Mouse (Mus musculus): ENCODE data around the gene Mpped2.

Mpped2 gene

GRCm38 (mm10) chr2:106798824-106799223 lies 105.8 kb downstream of the Mpped2 start:
- no peak for DNase-seq (ENCODE audit: low spot score)

DNA sequence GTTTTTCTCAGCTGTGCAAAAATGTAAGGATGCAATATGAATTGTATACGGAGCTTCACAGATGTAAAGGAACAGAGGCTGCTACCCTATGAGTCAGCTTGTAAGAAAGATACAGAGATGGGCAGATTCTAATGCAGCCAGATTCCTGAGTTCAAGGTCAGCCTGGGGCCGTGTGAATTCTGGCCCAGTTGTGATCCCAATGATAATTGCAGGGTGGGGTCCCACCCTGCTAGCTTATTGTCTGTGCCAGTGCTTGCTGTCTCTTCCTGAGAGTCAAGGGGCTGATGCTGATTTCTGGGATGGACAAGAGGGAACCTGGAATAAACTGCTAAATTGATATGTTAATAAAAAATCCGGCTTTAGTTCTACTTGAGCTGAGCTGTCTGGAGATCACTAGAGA lies 122.8 kb downstream of the Mpped2 start:
- DNase-seq (ENCODE audit: low spot score), result no peak

GRCm38 (mm10) chr2:106821292-106821691 lies 128.2 kb downstream of the Mpped2 start:
- no peak for DNase-seq (ENCODE audit: low spot score)

DNA sequence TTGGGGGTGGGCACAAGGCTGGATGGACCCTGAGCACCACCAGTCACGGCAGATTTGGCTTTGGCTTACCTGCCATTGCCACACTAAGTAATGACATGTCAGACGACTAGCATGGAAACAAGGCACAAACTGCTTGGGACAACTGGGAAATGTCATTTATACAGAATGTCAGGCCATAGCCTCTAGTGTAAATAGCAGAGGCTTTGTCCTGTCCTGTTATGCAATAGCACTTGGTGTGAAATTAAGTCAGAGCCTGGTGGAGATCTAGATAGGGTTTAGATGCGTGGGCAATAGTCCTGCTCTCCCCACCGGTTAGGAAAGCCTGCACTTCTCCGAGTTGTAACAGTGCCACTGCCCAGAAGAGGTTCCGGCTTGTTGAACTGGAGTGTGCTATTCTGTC lies 128.8 kb downstream of the Mpped2 start:
- no peak for DNase-seq (ENCODE audit: low spot score)

- no peak for DNase-seq (ENCODE audit: low spot score)
These were observed 129.5 kb downstream of the Mpped2 start for GRCm38 (mm10) chr2:106822540-106822939.

- no peak for DNase-seq (ENCODE audit: low spot score)
These were observed 132.4 kb downstream of the Mpped2 start for GRCm38 (mm10) chr2:106825461-106825860.

DNA sequence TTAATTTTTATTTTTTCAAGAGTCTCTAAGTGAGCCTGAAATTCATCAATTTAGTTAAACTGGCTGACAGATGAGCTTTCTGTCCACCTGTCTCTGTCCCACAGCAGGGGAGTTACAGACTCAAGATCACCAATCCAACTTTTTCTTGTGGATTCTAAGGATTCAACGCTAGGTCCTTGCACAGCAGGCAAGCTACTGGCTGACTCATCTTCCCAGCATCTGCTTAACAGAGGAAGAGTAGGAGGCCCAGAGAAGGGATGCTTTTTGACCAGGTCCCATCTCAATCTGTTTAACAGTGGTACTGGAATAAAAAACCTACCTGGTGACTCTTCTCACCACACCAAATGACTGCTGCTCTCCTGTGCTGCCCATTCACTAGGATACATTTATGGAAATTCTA lies 133.0 kb downstream of the Mpped2 start:
- DNase-seq (ENCODE audit: low spot score), result no peak

- DNase-seq (ENCODE audit: low spot score), result no peak
These were observed 133.7 kb downstream of the Mpped2 start for GRCm38 (mm10) chr2:106826806-106827205.

DNA sequence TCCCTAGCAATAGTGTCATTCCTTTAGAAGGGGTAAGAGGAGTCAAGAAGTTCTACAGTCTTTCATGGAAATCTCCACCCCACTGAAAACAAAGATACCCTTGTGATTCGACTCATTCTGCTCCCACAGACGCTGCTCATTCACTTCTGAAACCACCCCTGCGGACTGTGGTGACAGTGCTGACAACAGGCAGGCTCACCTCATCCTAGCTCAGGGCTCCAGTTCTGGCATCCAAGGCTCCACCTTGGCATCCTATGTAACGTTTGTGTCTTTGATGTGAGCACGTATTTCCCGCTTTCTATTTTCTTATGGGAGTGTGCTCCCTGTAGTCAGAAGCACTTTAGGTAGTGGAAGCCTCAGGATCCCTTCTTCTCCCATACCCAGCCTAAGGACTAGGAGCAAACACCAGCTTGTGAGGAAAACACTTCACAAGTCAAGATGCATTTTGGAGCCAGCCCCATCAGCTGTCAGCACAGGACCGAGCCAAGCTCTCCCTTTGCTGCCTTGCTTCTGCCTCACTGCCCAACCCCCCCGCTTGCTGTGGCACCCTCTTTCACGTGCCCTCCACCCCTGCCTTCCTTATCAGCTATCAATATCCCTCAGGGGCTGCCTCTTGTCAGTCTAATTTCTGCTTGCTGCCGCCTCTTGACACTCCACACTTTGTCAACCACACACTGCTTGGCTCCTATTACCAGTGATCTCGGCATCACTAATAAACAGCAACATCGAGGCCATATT lies 135.7 kb downstream of the Mpped2 start:
- no peak for DNase-seq (ENCODE audit: low spot score)

DNA sequence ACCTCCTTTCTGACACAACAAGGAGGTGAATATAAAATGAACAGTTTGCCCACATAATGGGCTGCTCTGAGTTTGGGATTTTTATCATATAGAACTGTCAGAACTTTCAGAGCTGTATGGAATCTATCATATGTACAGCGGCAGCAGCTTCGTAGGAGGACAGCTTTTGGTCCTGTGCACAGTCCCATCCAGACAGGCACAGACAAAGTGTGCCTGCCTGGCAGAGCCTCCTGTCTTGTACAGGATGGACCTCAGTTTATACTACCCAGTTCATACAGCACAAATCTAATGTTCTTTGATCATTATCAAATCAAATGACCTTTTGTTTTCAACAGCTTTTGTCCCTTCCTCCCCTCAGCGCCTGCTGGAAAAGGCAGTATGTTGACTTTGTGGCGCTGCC lies 136.4 kb downstream of the Mpped2 start:
- no peak for DNase-seq (ENCODE audit: low spot score)

DNA sequence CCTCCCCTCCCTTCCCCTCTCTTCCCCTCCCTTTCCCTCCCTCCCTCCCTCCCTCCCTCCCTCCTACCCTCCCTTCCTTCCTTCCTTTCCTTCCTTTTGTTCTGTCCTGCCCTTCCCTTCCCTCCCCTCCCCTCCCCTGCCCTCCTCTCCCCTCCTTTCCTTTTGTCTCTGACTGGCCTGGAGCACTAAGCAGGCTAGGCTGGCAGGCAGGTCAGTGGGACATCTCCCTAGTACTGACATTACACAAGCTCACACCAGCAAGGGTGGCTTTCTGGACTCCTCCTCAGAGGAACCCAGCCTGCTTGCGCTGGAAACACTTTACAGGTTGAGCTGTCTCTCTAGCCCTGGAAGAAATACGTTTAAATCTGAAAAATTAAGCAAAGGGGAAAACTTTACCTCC lies 139.5 kb downstream of the Mpped2 start:
- DNase-seq (ENCODE audit: low spot score), result no peak

GRCm38 (mm10) chr2:106833212-106833611 lies 140.1 kb downstream of the Mpped2 start:
- no peak for DNase-seq (ENCODE audit: low spot score)

- no peak for DNase-seq (ENCODE audit: low spot score)
These were observed 142.3 kb downstream of the Mpped2 start for GRCm38 (mm10) chr2:106835321-106835720.

DNA sequence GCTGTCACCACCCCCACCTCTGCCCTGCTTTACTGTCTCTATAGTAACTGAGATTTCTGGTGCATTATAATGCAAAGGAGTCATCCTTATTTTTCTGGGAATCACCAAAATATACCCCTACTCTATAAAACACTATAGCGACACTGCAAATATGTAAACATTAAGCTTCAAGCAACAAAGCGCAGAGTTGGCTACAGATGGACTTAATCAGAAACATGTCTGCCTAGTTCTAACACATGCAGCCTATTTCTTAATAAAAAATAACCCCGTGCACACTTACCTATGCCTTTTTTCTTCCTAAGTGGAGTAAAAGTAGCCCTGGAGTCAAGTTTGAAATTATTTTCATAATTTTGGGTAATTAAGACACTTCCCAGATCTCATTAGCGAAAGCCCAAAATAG lies 144.2 kb downstream of the Mpped2 start:
- no peak for DNase-seq (ENCODE audit: low spot score)

DNA sequence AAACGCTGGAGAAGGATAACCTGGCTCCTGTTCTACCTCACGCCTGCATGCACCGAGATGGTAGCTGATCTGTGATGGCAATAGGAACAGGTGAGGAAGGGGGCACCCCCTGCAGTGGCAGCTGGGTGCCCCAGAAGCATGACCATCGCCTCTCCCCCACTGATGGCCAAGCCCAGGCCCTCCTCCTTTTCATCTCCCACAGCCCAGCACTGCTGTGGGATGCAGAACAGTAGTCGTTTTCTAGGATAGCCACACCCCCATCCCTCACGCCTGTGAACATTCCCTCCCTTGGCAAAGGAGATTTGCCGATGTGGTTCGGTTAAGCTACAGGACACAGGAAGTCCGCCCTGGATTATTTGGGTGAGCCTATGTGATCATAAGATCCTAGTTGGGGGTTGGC lies 151.1 kb downstream of the Mpped2 start:
- DNase-seq (ENCODE audit: low spot score), result no peak

DNA sequence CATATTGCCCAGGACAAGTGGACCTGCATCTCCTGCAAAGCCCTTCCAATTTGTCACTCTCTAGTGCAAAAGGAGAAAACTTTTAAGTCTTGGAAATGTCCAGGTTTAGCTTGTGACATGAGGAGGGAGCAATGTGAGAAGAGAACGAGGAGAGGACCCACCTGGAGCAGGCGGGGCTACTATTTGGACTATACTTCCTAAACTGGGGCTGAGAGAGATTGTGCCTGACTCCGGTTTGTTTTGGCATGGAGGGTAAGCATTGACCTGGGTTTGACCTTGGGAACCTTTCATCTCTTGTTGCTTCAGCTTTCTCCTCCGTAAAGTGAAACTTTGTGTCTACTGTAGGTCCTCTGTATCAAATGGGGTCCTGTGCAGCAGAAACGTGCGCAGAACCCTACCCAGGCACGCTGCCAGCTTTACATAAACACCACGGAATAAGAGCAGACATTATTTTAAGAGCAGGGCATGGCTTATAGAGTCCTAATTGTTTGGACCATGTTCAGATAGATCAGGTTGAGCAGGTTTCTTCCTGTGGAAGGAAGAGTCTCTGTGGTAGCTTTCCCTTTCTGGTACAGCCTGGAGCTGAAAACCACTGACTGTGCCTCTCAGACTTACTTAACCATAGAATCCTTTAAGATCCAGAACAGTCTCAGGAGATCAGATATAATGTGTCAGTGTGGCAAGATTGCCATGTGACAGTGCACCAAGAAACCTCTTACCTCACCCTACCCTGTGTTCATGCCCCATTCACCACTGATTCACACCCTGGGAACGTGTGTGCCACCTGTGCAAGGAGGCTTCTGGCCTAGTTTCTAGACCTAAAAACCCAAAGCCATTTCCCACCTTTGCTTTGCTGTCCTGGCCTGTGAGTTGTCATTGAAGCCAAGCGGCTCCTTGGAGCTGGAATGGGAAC lies 152.0 kb downstream of the Mpped2 start:
- DNase-seq (ENCODE audit: low spot score), result no peak

DNA sequence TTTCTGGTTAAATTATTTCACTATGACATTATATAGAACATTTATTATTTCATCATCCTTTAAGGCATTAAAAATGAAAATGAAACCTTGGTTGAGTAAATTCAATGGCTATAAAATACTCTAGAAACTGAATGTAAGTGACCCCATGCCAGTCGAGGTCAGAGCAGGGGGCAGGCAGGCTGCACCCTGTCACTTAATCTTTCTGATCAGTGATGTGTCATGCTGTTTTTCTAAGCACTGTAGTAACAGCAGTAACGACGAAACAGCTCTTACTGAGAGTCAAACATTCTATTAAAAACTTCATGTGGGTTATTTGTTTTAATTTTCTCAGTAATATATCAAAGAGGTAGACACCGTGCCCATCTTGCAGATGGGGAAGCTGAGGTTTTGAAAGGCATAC lies 153.4 kb downstream of the Mpped2 start:
- DNase-seq (ENCODE audit: low spot score), result no peak

- DNase-seq (ENCODE audit: low spot score), result no peak
These were observed 156.3 kb downstream of the Mpped2 start for GRCm38 (mm10) chr2:106849389-106849788.

- DNase-seq (ENCODE audit: low spot score), result no peak
These were observed 158.4 kb downstream of the Mpped2 start for GRCm38 (mm10) chr2:106851515-106851914.

DNA sequence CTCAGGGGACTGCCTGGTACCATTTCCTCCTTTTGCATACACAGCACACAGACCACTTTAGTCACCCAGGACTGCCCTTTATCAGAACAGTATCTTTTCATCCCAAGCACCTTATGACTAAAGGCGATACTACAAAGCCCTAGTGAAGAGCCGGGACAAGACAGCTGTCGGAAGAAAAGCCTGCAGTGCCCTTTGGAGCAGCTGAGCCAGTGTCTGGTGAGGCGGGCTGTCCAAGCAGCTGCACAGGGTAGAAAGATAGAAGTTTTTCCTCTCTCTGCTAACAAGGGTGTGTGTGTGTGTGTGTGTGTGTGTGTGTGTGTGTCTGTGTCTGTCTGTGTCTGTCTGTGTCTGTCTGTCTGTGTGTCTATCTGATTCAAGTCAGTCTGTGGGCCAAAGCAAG lies 161.1 kb downstream of the Mpped2 start:
- DNase-seq (ENCODE audit: low spot score), result no peak

DNA sequence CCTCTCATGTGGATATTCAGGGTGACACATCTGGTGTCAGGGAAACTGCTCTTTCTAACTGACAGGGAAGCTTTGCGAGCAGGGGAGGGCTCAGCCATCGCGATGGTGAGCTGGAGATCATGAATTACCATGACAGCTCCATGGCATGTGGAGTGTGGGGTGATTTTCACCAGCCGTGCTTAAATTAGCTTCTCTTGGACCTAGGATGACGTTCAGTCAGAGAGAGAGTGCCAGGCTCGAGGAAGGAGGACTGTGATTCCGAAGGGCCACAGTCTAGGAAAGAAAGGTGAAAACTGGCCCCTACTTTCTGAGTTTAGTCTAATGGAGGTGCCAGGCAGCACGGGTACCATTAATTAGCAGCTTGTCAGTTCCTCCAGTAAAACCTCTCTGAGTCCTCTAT lies 161.7 kb downstream of the Mpped2 start:
- DNase-seq (ENCODE audit: low spot score), result no peak

GRCm38 (mm10) chr2:106855184-106855583 lies 162.1 kb downstream of the Mpped2 start:
- no peak for DNase-seq (ENCODE audit: low spot score)

- DNase-seq (ENCODE audit: low spot score), result no peak
These were observed 162.7 kb downstream of the Mpped2 start for GRCm38 (mm10) chr2:106855623-106856350.

Measured in ovary, postnatal 14 days (tissue).